Mouse (Mus musculus): ENCODE results near the gene Adgra3. TPM values are rescaled to one million over a fixed set of nuclear protein-coding genes. Genes with fewer than 3 reads are reported as not detected.

Gene Adgra3
- 10 to 100 TPM; 45.9 to 50.2 TPM for total RNA-seq (2021)

DNA sequence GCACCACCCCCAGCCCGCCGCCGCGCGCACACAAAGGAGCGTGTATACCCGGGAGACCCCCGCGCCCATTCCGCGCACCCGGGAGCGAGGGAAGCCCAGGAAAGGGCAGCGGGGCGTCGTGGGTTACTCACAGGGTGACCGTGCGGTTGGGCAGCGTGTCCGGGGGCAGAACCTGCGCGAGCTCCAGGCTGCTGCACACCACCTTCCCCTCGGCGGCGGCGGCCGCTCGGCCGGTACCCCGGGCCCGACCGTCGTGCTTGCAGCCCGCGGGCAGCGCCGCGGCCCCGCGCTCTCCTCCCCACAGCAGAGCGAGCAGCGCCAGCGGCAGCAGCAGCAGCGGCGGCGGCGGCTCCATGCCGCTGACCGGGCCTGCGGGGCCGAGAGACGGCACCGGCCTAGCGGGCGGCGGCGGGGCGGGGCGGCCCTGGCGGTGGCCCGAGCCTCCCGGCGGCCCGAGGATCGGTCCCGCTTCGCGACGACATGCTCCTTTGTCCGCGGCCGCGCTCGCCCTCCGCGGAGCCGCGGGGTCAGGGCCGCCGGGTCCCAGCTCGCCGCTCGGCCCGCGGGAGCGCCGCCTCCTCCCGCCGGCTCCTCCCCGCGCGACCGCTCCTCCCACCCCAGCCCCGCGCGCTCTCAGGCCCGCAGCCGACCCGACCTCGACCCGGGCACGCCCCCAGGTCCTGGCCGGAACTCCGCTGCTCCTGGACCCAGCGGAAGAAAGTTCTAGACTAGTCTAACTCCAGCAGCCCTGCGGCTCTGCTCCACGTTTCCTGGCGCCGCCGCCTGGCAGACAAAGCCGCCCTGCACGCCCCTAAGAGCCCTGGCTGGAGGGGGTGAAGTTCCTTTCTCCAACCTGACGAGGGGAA, at the start of gene Adgra3:
Gene Adgra3, minus strand, starts transcription at position 586 of the 866 bp plus-strand sequence.
- intact Hi-C loops (cut with DNase I) = loop anchor here (10.0 kb wide), 1 partner anchor 156 kb away; no protein-coding TSS in a partner anchor
- DNase-seq (ENCODE audit: extremely low spot score in 1 of 2, low spot score in 2 of 2) = peak in 1 of 2 experiments; percentile 89

DNA sequence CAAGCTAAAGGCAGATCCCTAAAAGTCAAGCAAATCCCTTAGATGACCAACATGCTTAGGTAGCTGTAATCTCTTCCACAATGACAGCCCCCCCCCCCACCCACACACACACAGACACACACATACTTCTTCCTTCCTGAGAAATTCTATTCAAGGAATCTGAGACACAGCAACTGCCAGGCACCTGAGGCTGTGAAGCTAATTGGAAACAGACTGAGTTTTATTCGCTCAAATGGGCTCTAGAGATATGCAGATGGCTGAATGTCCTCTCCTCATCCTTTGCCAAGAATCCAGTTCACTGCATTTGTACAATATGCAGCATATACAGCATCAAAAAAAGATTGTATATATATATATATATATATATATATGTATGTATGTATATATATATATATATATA, 24.6 kb upstream of the Adgra3 start:
- no peak for DNase-seq (ENCODE audit: extremely low spot score in 1 of 2, low spot score in 2 of 2)
- intact Hi-C loops (cut with DNase I) = no loop called here

DNA sequence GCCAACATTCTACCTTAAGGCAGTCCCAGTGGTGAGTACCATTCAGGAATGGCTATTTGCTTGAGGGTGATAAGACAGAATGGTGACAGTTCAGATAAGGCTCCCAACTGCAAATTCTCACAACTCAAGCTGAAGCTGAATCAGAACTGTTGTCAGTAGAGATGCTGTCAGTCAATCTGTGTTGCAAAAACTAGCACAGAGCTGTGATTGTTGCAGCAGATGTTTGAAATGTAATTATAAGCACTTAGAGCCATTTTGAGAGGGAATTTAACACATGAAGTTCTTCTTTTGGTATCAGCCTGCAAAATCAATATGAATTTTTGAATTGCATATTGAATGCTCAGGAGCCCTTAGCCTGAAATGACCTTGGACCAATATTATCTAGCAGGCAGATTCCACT, 15.4 kb upstream of the Adgra3 start:
- intact Hi-C loops (cut with DNase I) = loop anchor here (5.0 kb wide), 1 partner anchor 143 kb away; no protein-coding TSS in a partner anchor

DNA sequence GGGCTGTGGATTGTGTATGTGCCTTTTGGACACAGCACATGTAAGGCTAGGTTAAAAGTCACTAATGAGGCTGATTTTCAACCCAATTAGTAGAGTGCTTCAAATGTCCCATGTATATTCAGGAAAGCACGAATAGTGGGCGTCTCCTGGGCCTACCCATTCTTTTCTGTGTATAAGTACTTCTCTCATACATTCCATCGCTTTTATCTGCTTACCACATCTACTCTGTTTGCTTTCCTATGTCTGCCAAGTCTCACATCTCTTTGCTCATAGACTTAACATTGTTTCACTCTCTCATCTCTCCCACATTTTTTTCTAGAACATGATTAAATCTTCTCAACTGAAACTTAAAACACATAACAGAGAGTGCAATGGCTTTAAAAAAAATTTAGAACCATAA, 5.4 kb upstream of the Adgra3 start:
- intact Hi-C loops (cut with DNase I) = no loop called here
- DNase-seq (ENCODE audit: extremely low spot score in 1 of 2, low spot score in 2 of 2) = no peak

More for the DNA sequence above, 15.4 kb upstream of the Adgra3 start:
- DNase-seq (ENCODE audit: extremely low spot score in 1 of 2, low spot score in 2 of 2) = no peak

DNA sequence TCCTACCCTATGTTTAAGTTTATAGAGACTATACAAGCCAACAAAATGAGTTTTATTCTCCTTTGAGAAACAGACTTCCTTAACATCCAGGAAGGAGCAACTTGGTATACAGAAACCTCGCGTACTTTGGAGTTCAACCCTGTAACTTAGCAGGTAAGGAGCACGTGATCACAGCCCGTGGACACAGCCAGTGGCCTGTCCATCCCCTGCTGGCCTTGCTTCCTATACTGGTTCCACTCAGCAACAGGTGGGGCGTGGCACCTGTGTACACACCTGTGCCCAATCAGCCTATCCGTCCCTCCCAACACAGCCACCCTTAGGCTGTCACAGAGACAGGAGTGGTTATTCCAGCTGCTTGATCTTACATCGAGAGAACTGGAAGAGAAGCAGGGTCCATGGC, 780 bp upstream of the Adgra3 start:
- peak in 1 of 2 experiments; percentile 27 for DNase-seq (ENCODE audit: extremely low spot score in 1 of 2, low spot score in 2 of 2)
- intact Hi-C loops (cut with DNase I) = loop anchor here (10.0 kb wide), 1 partner anchor 155 kb away; no protein-coding TSS in a partner anchor

DNA sequence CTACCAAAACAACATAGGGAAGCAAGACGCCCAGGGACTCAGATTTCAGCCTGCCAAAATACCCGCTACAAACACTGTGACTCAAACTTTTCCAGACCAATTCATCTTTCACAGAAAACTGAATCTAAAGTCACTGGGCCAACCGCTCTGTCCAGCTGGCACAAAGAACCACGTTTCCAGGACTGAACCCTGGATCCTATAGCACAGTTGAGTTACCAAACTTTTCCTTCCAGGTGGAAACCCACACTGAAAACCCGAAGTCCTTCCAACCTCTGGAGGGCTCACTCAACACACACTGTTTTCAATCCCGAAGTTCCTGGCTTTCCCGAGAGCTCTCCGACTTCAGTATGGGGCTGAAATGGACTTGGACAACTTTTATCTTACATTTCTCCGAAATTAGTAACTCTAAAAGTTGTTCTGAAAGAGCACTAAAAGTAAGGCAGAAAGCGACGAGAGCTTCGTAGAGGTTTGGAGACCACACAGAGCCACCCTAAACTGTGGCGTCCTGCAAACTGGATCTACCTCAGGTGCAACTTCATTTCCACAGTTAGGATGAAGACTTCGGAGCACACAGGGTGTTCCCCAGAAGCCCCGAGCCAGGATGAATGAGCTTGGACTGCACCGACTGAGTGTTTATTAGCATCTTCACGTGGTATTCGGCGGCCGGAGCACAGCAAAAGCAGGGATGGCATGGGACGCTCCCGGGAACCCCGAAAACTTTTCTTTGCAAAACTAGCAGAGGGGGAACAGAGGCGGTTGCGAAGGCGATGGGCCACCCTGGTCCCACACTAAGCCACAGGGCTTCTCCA, 990 bp downstream of the Adgra3 start:
- intact Hi-C loops (cut with DNase I) = loop anchor here (10.0 kb wide), 1 partner anchor 157 kb away; no protein-coding TSS in a partner anchor
- no peak for DNase-seq (ENCODE audit: extremely low spot score in 1 of 2, low spot score in 2 of 2)

DNA sequence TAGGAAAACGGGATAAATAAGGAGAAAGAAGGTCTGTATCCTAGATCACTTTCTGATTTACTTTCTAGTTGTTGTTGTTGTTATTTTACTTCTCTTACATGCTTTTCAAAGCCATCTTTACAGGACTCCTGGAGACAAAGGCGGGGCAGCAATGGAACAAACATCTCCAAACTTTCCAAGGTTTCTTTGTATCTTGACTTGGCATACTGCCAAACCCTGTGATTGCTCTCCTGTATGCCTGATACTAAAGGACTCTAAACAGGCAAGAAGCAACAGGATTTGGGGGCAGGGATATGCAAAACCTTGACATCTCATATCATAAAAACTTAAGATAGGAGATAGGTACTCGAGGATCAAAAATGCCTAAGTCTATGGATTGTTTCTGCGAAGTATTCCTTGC, 6.3 kb downstream of the Adgra3 start:
- intact Hi-C loops (cut with DNase I) = loop anchor here (10.0 kb wide), 1 partner anchor 162 kb away; no protein-coding TSS in a partner anchor
- no peak for DNase-seq (ENCODE audit: extremely low spot score in 1 of 2, low spot score in 2 of 2)

DNA sequence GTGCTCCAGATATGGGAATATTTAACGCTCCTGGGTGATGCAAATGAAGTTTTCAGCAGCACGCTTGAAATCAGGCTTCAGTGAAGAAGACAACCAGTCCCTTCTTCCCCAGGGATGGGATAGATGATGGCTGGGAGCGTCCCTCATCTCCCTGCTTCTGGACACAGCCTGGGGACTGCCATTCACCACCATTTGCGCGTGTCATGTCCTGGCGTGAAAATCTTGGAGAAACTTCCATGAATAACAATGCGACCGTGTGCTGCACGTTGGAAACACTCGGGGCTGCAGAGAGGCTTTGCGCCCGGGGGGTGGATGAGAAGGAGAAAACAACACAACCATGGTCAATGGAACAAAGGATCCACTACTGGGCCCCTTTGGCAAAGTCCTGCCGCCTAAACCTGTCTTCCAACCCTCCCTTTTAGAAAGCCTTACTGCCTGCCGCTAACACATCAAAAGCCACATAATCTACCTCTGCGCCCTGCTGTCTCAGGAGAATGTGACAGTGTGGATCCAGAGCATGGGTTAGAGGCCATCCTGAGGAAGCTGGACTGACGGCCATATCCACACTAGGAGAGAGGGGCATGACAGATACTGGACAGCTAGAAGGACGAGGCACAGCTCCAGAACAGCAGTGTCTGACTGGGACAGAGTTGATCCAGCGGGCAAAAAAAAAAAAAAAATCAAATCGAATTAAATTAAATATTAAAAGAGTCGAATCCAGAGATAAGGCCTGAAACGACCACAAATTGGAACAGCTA, 8.0 kb downstream of the Adgra3 start:
- intact Hi-C loops (cut with DNase I) = loop anchor here (10.0 kb wide), 1 partner anchor 164 kb away; no protein-coding TSS in a partner anchor

DNA sequence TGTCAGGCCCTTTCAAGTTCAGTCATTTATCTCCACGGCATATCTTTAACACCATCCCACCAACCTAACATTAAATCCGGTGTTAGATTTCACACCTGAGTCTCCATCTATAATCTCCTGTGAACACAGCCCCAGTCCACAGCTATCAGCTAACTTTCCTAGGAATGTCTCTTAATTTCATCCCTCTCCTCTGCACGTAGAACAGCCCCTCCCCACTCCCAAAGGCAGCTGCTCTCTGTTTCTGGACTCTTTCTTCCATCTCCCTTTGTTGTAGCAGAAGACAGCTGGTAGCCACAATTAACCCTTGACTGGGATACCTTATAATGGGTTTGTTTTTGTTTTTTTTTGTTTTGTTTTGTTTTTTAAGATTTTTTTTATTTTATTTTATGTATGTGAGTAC, 8.8 kb downstream of the Adgra3 start:
- DNase-seq (ENCODE audit: extremely low spot score in 1 of 2, low spot score in 2 of 2) = no peak
- intact Hi-C loops (cut with DNase I) = loop anchor here (10.0 kb wide), 1 partner anchor 165 kb away; no protein-coding TSS in a partner anchor

More for the DNA sequence above, 8.0 kb downstream of the Adgra3 start:
- no peak for DNase-seq (ENCODE audit: extremely low spot score in 1 of 2, low spot score in 2 of 2)

DNA sequence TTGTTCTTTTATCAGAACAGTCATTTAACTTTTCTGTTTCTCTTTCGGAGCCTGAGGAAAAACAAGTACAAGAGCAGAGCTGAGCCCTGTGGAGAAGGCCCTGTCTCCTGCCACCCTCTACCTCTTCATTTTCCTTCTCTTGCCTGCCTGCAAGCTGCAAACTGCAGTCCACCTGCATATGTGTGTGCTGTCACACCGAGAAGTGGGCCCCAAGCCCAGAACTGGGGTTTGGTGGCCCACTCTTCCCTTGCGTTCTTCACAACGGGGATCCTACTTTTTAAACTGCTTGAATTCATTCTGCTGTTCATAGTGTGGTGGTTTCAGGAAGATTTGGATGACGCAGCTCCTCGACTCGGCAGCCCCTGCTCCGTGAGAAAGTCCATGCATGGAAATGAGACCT, 9.3 kb downstream of the Adgra3 start:
- intact Hi-C loops (cut with DNase I) = no loop called here
- no peak for DNase-seq (ENCODE audit: extremely low spot score in 1 of 2, low spot score in 2 of 2)

DNA sequence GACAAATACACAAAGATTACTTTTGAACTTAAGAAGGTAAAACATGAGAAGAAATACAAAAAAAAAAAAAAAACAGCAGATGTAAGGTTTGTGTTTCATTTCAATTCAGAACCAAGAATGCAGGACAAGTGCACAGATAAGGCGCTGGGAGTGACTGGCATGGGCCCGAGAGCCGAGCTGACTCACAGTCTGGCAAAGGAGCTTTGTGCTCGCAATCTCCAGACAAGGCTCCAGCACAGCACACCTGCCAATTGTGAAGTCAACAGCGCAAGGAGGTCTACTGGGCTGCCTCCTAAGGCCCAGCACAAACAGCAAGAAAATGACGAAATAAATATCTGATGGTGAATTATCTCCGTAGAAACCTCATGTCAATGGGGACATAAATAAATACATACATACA, 9.8 kb downstream of the Adgra3 start:
- no peak for DNase-seq (ENCODE audit: extremely low spot score in 1 of 2, low spot score in 2 of 2)
- intact Hi-C loops (cut with DNase I) = no loop called here

DNA sequence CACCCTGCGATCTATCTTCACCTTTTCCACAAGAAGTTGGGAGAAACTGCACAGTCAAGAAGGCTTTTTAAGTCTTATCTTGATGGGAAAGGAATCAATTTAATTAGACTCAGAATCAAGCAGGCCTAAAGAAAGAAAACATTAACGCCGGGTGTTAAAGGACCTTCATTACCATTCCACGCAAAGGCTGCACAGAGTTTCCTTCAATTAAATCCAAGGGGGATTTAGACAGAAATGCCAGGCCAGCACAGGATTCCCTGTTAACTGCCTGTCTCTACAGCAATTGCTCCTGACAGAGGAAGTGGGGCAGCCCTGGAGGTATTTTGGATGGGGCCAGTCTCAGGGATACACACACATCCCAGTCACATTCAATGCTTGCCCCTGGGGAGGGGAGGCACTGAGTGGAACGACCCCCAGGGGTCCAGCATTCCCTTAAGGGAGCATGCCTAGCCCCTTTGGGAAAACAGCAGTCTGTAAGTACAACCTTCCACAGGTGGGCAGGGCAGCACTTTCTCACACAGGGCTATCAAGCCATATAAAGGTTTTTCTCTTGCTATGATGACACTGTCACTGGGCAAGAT, 10.4 kb downstream of the Adgra3 start:
- intact Hi-C loops (cut with DNase I) = no loop called here
- DNase-seq (ENCODE audit: extremely low spot score in 1 of 2, low spot score in 2 of 2) = no peak

DNA sequence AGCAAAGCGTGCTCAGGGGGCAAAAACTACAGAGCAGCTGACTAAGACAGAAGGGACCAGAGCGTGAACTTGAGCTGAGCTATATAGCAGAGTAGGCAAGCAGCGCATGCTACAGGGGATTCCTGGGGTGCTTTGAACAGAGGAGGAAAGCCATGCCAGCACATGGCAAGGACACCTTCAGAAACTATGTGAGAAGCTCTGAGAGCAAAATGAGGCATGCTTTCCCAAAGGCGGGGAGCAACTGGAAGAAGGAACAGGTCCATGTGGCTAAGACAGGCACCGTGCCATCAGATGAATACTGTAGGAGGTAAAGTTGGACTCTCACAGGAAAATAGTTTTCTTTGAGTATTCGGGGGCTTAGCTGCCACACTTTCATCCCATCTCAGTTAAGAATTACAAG, 13.6 kb downstream of the Adgra3 start:
- intact Hi-C loops (cut with DNase I) = no loop called here
- no peak for DNase-seq (ENCODE audit: extremely low spot score in 1 of 2, low spot score in 2 of 2)

DNA sequence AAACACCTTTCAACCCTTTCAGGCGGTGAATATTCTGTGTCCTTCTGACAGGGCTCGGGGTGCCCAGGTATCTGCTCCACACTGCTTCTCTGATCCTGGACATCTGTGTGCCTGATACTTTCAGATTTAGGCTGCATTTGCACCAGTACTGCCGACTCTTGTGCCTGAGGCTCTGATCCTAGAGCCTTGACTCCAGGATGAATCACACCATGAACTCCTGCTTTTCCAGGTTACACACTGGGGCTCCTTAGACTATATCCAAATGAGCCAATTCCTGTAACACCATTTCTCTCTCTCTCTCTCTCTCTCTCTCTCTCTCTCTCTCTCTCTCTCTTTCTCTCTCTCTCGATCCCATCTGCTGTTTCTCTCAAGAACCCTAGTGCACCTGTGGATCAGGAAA, 15.1 kb downstream of the Adgra3 start:
- intact Hi-C loops (cut with DNase I) = no loop called here
- no peak for DNase-seq (ENCODE audit: extremely low spot score in 1 of 2, low spot score in 2 of 2)

DNA sequence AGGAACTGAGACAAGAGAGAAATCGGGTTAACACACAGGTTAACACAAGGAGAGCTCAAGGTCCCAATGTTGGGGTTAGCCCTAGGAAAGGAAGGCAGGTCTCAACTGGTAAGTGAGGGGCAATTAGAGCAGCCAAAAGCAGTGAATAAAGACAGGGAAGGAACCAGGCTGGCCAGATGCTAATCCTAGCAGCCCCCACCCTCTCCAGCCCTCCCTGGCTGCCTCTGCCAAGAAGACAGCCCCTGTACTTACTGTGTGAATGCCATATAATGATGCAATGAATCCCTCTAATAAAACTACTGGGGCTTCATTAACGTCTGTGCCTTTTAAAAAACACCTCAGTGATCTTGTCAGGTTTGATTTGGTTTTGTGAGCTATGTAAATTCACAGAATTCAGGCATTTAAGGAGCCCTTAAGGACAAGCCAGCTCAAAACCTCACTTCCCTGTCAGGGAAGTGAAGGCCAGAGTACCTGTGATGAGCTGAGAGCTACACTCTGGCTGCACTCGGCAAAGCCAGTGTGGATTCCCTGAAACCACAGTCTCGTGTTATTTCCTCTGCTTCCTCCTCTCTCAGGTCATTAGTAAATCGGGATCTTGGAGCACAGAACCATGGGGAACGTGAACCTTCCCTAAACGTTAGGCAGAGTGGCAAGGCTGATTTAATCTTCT, 16.4 kb downstream of the Adgra3 start:
- intact Hi-C loops (cut with DNase I) = no loop called here
- no peak for DNase-seq (ENCODE audit: extremely low spot score in 1 of 2, low spot score in 2 of 2)

DNA sequence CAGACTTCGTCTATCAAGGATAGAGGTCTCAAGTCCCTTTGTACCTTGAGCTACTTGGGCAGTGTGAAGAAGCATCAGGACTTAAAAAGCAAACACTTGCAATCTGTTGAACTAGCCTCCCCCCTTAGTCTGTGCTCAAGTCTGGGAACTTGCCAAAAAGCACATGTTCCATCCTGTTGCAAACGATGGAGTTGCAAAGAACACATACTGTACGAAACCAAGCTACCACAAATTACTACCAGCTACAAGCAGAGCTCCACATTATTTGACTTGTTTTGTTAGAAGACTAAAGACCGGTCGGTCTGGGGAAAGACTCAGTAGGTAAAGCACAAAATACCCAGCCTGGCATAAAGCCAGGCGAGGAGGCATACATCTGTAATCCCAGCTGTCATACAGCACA, 19.3 kb downstream of the Adgra3 start:
- intact Hi-C loops (cut with DNase I) = no loop called here

DNA sequence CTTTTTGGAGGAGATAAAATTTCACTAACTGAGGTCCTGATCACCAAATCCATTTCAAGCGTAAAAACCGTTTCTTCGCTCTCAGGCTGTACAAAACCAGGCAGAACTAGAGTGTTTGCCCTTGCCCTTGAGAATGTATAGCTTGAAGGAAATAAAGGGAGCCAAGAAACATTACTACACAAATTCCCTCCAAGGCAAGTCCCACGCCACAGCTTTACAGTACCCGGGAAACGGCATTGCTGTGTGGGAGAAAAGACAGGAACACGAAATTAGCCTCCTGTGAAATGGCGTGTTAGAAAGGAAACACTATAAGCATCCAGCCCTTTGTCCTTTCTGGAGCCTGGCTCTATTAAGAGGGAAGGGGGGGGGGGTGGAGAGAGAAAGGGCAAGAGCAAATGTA, 21.1 kb downstream of the Adgra3 start:
- DNase-seq (ENCODE audit: extremely low spot score in 1 of 2, low spot score in 2 of 2) = no peak
- intact Hi-C loops (cut with DNase I) = no loop called here

More for the DNA sequence above, 19.3 kb downstream of the Adgra3 start:
- no peak for DNase-seq (ENCODE audit: extremely low spot score in 1 of 2, low spot score in 2 of 2)
